Mouse (Mus musculus): ENCODE measurements at regions not wholly inside any gene's neighbourhood (a gene's known extent, or its start where the extent isn't known, plus 50 kb on each side); places are given as distances from the start of the nearest gene placed in this dataset.
"Not testable (repeated sequence)": the region's sequence is repeated elsewhere in the genome, so short reads cannot be mapped to it uniquely, and the experiment has no call there.

GRCm38 (mm10) chr3:79002173-79002848 is 284.0 kb downstream of the Rapgef2 start:
- DNase-seq: no peak
- intact Hi-C loops (cut with DNase I): no loop called here

- intact Hi-C loops (cut with DNase I): no loop called here
- no peak for DNase-seq
Measured at GRCm38 (mm10) chr3:79001754-79002153, 284.6 kb downstream of the Rapgef2 start.

- DNase-seq: no peak
- intact Hi-C loops (cut with DNase I): no loop called here
Measured at GRCm38 (mm10) chr3:79000293-79000692, 286.0 kb downstream of the Rapgef2 start.

- intact Hi-C loops (cut with DNase I): no loop called here
- no peak for DNase-seq
Measured at GRCm38 (mm10) chr3:78999803-79000202, 286.5 kb downstream of the Rapgef2 start.

GRCm38 (mm10) chr3:78988120-78988519 is 298.2 kb downstream of the Rapgef2 start:
- DNase-seq: peak; percentile 63 to 66
- intact Hi-C loops (cut with DNase I): loop anchor here (5.0 kb wide), 1 partner anchor 49 kb away; no protein-coding TSS in a partner anchor

GRCm38 (mm10) chr3:78986726-78987125 is 299.6 kb downstream of the Rapgef2 start:
- intact Hi-C loops (cut with DNase I): loop anchor here (5.0 kb wide), 1 partner anchor 51 kb away; no protein-coding TSS in a partner anchor
- no peak for DNase-seq

- DNase-seq: no peak
Measured at GRCm38 (mm10) chr3:78981057-78981456, 305.3 kb downstream of the Rapgef2 start.

GRCm38 (mm10) chr3:78978781-78979180 is 307.5 kb downstream of the Rapgef2 start:
- DNase-seq: no peak
- intact Hi-C loops (cut with DNase I): no loop called here

More at GRCm38 (mm10) chr3:78981057-78981456, 305.3 kb downstream of the Rapgef2 start:
- intact Hi-C loops (cut with DNase I): no loop called here

- intact Hi-C loops (cut with DNase I): not testable (repeated sequence)
- DNase-seq: peak; percentile 32 to 51
Measured at GRCm38 (mm10) chr3:78966683-78967549, 319.4 kb downstream of the Rapgef2 start.

GRCm38 (mm10) chr3:78964231-78964858 is 322.0 kb downstream of the Rapgef2 start:
- no peak for DNase-seq
- intact Hi-C loops (cut with DNase I): loop anchor here (5.0 kb wide), 2 partner anchors 63 to 533 kb away; no protein-coding TSS in a partner anchor

- peak; percentile 46 to 66 for DNase-seq
- intact Hi-C loops (cut with DNase I): loop anchor here (1.0 to 10.0 kb wide), 3 partner anchors 239 to 856 kb away; no protein-coding TSS in a partner anchor
Measured at GRCm38 (mm10) chr3:78958781-78959180, 327.5 kb downstream of the Rapgef2 start.

- no peak for DNase-seq
- intact Hi-C loops (cut with DNase I): loop anchor here (10.0 kb wide), 1 partner anchor 859 kb away; no protein-coding TSS in a partner anchor
Measured at GRCm38 (mm10) chr3:78955364-78955763, 331.0 kb downstream of the Rapgef2 start.

- DNase-seq; intact Hi-C loops (cut with DNase I): not testable (repeated sequence)
Measured at GRCm38 (mm10) chr3:78949385-78949784, 336.9 kb downstream of the Rapgef2 start.

- intact Hi-C loops (cut with DNase I): no loop called here
- DNase-seq: no peak
Measured at GRCm38 (mm10) chr3:78948700-78949099, 337.6 kb downstream of the Rapgef2 start.

GRCm38 (mm10) chr3:78948171-78948570 is 338.1 kb downstream of the Rapgef2 start:
- DNase-seq: peak; percentile 67 to 80
- intact Hi-C loops (cut with DNase I): no loop called here

GRCm38 (mm10) chr3:78947183-78947582 is 339.1 kb downstream of the Rapgef2 start:
- intact Hi-C loops (cut with DNase I): no loop called here
- DNase-seq: no peak

GRCm38 (mm10) chr3:78944185-78944584 is 342.1 kb downstream of the Rapgef2 start:
- no peak for DNase-seq
- intact Hi-C loops (cut with DNase I): no loop called here

- intact Hi-C loops (cut with DNase I): no loop called here
- no peak for DNase-seq
Measured at GRCm38 (mm10) chr3:78932975-78933374, 353.3 kb downstream of the Rapgef2 start.

- intact Hi-C loops (cut with DNase I): loop anchor here (10.0 kb wide), 1 partner anchor 115 kb away; no protein-coding TSS in a partner anchor
- DNase-seq: no peak
Measured at GRCm38 (mm10) chr3:78919850-78920249, 366.5 kb downstream of the Rapgef2 start.

- DNase-seq: peak; percentile 81 to 91
- intact Hi-C loops (cut with DNase I): loop anchor here (10.0 kb wide), 1 partner anchor 115 kb away; no protein-coding TSS in a partner anchor
Measured at GRCm38 (mm10) chr3:78919407-78919806, 366.9 kb downstream of the Rapgef2 start.
